Mouse (Mus musculus) liver, embryonic 14.5 days (tissue): ENCODE data around the gene Abcg5. TPM values are rescaled to one million over a fixed set of nuclear protein-coding genes. Genes with fewer than 3 reads are reported as not detected.

Experiments
- ATAC-seq: fragments of 200-750 bp; cut with Nextera tagmentation; 2 replicates; pipeline ENCODE4 v1.8.0; 2017; ENCODE audit warnings: moderate number of reproducible peaks, mild to moderate bottlenecking, moderate library complexity; ENCODE audit not compliant: insufficient read depth
- DNase-seq, 3 experiments: peaks; one replicate each; pipeline ENCODE4 v3.0.0-alpha.2; 2012 to 2013; ENCODE audit warnings: low read depth in 3 of 3, low spot score in 3 of 3
- H3K27ac ChIP-seq: fragments of 300-500 bp; sonication (generic); 2 replicates; pipeline ENCODE4 v1.5.1; 2014; ENCODE audit warnings: moderate library complexity, mild to moderate bottlenecking, control low read depth, inconsistent platforms
- H3K27me3 ChIP-seq: fragments of 300-500 bp; sonication (generic); 2 replicates; pipeline ENCODE4 v1.6.1; 2014; ENCODE audit warnings: mild to moderate bottlenecking, low read length, moderate library complexity; ENCODE audit not compliant: control insufficient read depth, insufficient read depth
- H3K36me3 ChIP-seq: fragments of 300-500 bp; sonication (generic); replicated peaks from 2 replicates; pipeline ENCODE4 v1.6.1; 2014; ENCODE audit warnings: low read depth; ENCODE audit not compliant: control insufficient read depth, insufficient read depth
- H3K4me1 ChIP-seq, 2 experiments: fragments of 200-500 bp in 1 of 2; fragments of 300-500 bp in 1 of 2; sonication (generic) in 1 of 2; replicated peaks; 2 replicates each; pipeline ENCODE4 v1.6.1; 2012 to 2014; ENCODE audit warnings: antibody characterized with exemption in 1 of 2, inconsistent platforms in 1 of 2, low read length in 1 of 2; ENCODE audit not compliant: control insufficient read depth in 2 of 2, insufficient read depth in 2 of 2
- H3K4me2 ChIP-seq: fragments of 300-500 bp; sonication (generic); 2 replicates; pipeline ENCODE4 v1.6.1; 2014; ENCODE audit warnings: low read depth, mild to moderate bottlenecking, control low read depth, moderate library complexity
- H3K4me3 ChIP-seq, 2 experiments: fragments of 200-500 bp in 1 of 2; fragments of 300-500 bp in 1 of 2; sonication (generic) in 1 of 2; 2 replicates each; pipeline ENCODE4 v1.5.1; 2012 to 2014; ENCODE audit warnings: low read depth in 2 of 2, low read length in 2 of 2, mild to moderate bottlenecking in 2 of 2, control low read depth in 1 of 2, inconsistent platforms in 1 of 2, moderate library complexity in 1 of 2; ENCODE audit not compliant: insufficient read depth in 1 of 2
- H3K9ac ChIP-seq: fragments of 300-500 bp; sonication (generic); replicated peaks from 2 replicates; pipeline ENCODE4 v1.6.1; 2014; ENCODE audit warnings: mild to moderate bottlenecking, control low read depth, moderate library complexity
- H3K9me3 ChIP-seq: fragments of 300-500 bp; sonication (generic); 2 replicates; pipeline ENCODE4 v1.6.1; 2016; ENCODE audit warnings: low read length, mixed read lengths; ENCODE audit not compliant: control insufficient read depth
- CTCF ChIP-seq: IDR thresholded peaks from 2 replicates; pipeline ENCODE4 v1.5.1; 2016; ENCODE audit warnings: antibody characterized with exemption, low read depth, control low read depth
- EP300 ChIP-seq: IDR thresholded peaks from 2 replicates; pipeline ENCODE4 v1.6.1; 2016; ENCODE audit warnings: antibody characterized with exemption, low read depth
- WGBS: fragments of 180-500 bp; shearing (Covaris S2); extraction: QIAGEN DNeasy Blood & Tissue Kit; methylation state at CpG from one replicate; pipeline ENCODE4 v1.1.7; 2014; ENCODE audit not compliant: insufficient replicate concordance; 5-methylcytosine and 5-hydroxymethylcytosine counted together
- polyA plus RNA-seq, 2 experiments: library from polyadenylated mRNA; depleted of rRNA in 1 of 2; stranded (reverse) in 1 of 2; unstranded in 1 of 2; fragments of >200 nt; fragmentation: Nextera tagmentation in 1 of 2; extraction: Ambion mirVana in 1 of 2; gene quantifications; 2 replicates each; pipeline versions ENCODE4 v1.2.1 to v1.2.3; 2012 to 2014

Abcg5 gene
- polyA plus RNA-seq, 2 experiments = 0.33 TPM

- H3K27me3 ChIP-seq = no peaks in the 10 kb centered on the region
- H3K36me3 ChIP-seq = no peaks in the 10 kb centered on the region
- no peak overlapping the region for H3K27ac ChIP-seq
- 52% methylated on average over 5 of the region's 5 CpGs for WGBS
- ATAC-seq (no peak), DNase-seq (no peak)
- H3K9me3 ChIP-seq = no peaks in the 10 kb centered on the region
- no peak overlapping the region for H3K9ac ChIP-seq
- H3K4me1 ChIP-seq = no peaks in the 10 kb centered on the region
- no peak overlapping the region for H3K4me3 ChIP-seq
- H3K4me2 ChIP-seq = no peak overlapping the region
- no peak for TF ChIP-seq CTCF
- no peak for TF ChIP-seq EP300
Measured at GRCm38 (mm10) chr17:84658195-84658594, 24.6 kb downstream of the Abcg5 start.

- Histone ChIP-seq H3K9me3 (no peaks in the 10 kb centered on the region), H3K4me1 (no peaks in the 10 kb centered on the region), H3K4me3 (no peak overlapping the region), H3K27me3 (no peaks in the 10 kb centered on the region), H3K9ac (no peak overlapping the region), H3K4me2 (no peak overlapping the region), H3K27ac (no peak overlapping the region), H3K36me3 (no peaks in the 10 kb centered on the region)
- 68% methylated on average over 7 of the region's 7 CpGs for WGBS
- no peak for ATAC-seq
- DNase-seq = no peak
- TF ChIP-seq EP300 (no peak), CTCF (no peak)
Measured at GRCm38 (mm10) chr17:84657782-84658181, 25.0 kb downstream of the Abcg5 start.

- no peak for ATAC-seq
- H3K4me1 ChIP-seq = no peaks in the 10 kb centered on the region
Measured at GRCm38 (mm10) chr17:84657422-84657732, 25.4 kb downstream of the Abcg5 start.

GRCm38 (mm10) chr17:84656653-84657421 is 26.0 kb downstream of the Abcg5 start:
- H3K9ac ChIP-seq = no peak overlapping the region
- 72% methylated on average over 19 of the region's 19 CpGs for WGBS
- no peaks in the 10 kb centered on the region for H3K4me1 ChIP-seq
- no peak overlapping the region for H3K4me3 ChIP-seq
- H3K4me2 ChIP-seq = no peak overlapping the region
- H3K36me3 ChIP-seq = no peaks in the 10 kb centered on the region
- no peak overlapping the region for H3K27ac ChIP-seq
- H3K27me3 ChIP-seq = no peaks in the 10 kb centered on the region
- DNase-seq (no peak), ATAC-seq (no peak)
- no peaks in the 10 kb centered on the region for H3K9me3 ChIP-seq
- TF ChIP-seq CTCF = no peak
- TF ChIP-seq EP300 = no peak

More at GRCm38 (mm10) chr17:84657422-84657732, 25.4 kb downstream of the Abcg5 start:
- TF ChIP-seq CTCF = no peak
- TF ChIP-seq EP300 = no peak
- H3K4me2 ChIP-seq = no peak overlapping the region
- H3K27me3 ChIP-seq = no peaks in the 10 kb centered on the region
- no peak overlapping the region for H3K4me3 ChIP-seq
- H3K27ac ChIP-seq = no peak overlapping the region
- no peaks in the 10 kb centered on the region for H3K9me3 ChIP-seq
- 78% methylated on average over 3 of the region's 3 CpGs for WGBS
- DNase-seq = no peak
- no peaks in the 10 kb centered on the region for H3K36me3 ChIP-seq
- no peak overlapping the region for H3K9ac ChIP-seq

- no peak for ATAC-seq
- Histone ChIP-seq H3K27me3 (no peaks in the 10 kb centered on the region), H3K4me1 (no peaks in the 10 kb centered on the region), H3K9me3 (no peaks in the 10 kb centered on the region), H3K4me3 (no peak overlapping the region), H3K4me2 (no peak overlapping the region), H3K9ac (no peak overlapping the region), H3K36me3 (no peaks in the 10 kb centered on the region), H3K27ac (no peak overlapping the region)
- DNase-seq = no peak
- 53% methylated on average over 5 of the region's 5 CpGs for WGBS
- TF ChIP-seq CTCF (no peak), EP300 (no peak)
Measured at GRCm38 (mm10) chr17:84656205-84656604, 26.6 kb downstream of the Abcg5 start.
